Mouse (Mus musculus) ES-E14 (cell line): ENCODE data around the gene Cdan1.

Experiments
- CHD2 ChIP-seq: IDR thresholded peaks from 2 replicates; pipeline ENCODE4 v1.6.1; 2014; ENCODE audit warnings: mild to moderate bottlenecking, low read depth, low read length, inconsistent platforms
- HCFC1 ChIP-seq: IDR thresholded peaks from 2 replicates; pipeline ENCODE4 v1.6.1; 2012; ENCODE audit warnings: low read length, inconsistent platforms, borderline replicate concordance; ENCODE audit not compliant: insufficient read depth
- MAFK ChIP-seq: IDR thresholded peaks from 2 replicates; pipeline ENCODE4 v1.6.1; 2014; ENCODE audit warnings: mild to moderate bottlenecking, low read depth, low read length, inconsistent platforms; ENCODE audit not compliant: insufficient read depth
- ZNF384 ChIP-seq: IDR thresholded peaks from 2 replicates; pipeline ENCODE4 v1.6.1; 2012; ENCODE audit warnings: low read depth, low read length, inconsistent platforms

DNA sequence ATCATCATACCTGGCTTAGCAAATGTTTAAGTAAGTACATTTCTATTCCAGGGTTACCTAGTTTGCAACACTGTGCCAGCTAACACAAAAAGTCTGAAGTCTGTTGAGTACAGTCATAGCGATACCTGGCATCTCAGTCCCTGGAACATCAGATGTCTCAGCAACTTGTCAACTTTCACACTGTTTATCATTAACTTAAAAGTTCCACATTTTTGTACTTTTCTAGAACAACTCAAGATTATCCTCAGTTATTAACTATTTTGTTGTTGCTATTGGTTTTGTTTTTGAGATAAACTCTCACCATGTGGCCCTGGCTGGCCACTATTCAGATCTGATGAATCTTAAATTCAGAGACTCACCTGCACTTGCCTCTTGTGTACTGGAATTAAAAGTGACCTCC lies 13.5 kb upstream of the Cdan1 start:
- TF ChIP-seq ZNF384 (no peak), CHD2 (no peak), HCFC1 (no peak), MAFK (no peak)
